12 mouse cellular contexts compared by ENCODE assay signal in the genomic region with DNA sequence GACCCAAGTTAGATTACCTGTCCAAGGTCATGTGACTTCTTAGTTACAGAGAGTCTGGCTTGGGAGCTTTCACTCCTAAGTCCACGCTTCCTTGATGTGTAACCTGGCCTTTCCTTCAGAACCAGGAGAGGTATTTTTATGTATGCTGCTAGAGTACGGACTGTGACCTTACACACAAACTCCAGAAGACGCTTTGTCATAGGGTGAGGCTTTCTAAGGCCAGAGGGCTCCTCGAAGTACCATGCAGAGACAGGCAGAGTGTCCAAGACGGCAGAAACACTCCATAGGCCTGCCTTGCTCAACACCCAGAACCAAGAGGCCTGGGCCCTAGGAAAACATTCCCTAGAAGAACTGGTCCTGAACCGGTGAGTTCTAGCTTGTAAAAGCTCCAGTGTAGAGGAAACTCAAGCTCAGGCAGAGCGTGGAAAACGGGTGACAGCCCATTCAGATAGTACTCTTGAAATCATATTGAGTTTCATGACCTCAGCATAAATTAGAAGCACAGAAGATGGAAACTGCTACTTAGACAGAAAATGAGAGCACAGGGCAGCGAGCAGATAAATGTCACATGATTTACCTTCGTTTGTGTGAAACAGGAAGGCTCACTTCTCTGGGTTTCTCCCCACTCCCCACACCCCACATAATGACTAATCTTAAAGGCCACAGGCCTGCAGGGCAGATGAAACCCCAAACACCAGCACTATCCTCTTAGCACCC.
A peak's percentile ranks its signal among the peaks of the same experiment; 100 is the strongest.
DNase-seq lines count a peak whose midpoint lies in the region; ATAC-seq lines count a peak whose summit lies in the region.
"Had no signal": no experiment of that assay in that cellular context is flagged by ENCODE, and none has a peak within 500 bp of the region (broad histone marks: within the 10 kb centered on the region; RNA-seq: fewer than 3 reads in every experiment).

No protein-coding gene starts in this region.

- no peaks in the 10 kb centered on the region for H3K9me3 ChIP-seq in kidney, embryonic 15.5 days (replicated peaks)
- no peaks in the 10 kb centered on the region for H3K9me3 ChIP-seq in forebrain, embryonic 14.5 days (replicated peaks; ENCODE audit: control insufficient read depth, low read length)
- H3K9me3 ChIP-seq: embryonic facial prominence, embryonic 15.5 days; heart, embryonic 15.5 days had no signal

- no peak overlapping the region for H3K4me2 ChIP-seq in kidney, embryonic 15.5 days
- no peak overlapping the region for H3K4me2 ChIP-seq in forebrain, embryonic 14.5 days (ENCODE audit: low read length)
- H3K4me2 ChIP-seq: embryonic facial prominence, embryonic 15.5 days; heart, embryonic 15.5 days had no signal

- no peaks in the 10 kb centered on the region for H3K36me3 ChIP-seq in kidney, embryonic 15.5 days
- no peaks in the 10 kb centered on the region for H3K36me3 ChIP-seq in splenic B cell, adult 2 months (ENCODE audit: control insufficient read depth, insufficient read depth, low read length, poor library complexity, severe bottlenecking)
- no peaks in the 10 kb centered on the region for H3K36me3 ChIP-seq in forebrain, embryonic 14.5 days (ENCODE audit: control insufficient read depth, insufficient read depth, low read length)
- H3K36me3 ChIP-seq: embryonic facial prominence, embryonic 15.5 days; heart, embryonic 15.5 days had no signal

- peaks cover 34% of the 10 kb centered on the region for H3K4me1 ChIP-seq in kidney, embryonic 15.5 days
- no peaks in the 10 kb centered on the region; the same call in 1 of the 2 replicates for H3K4me1 ChIP-seq in forebrain, embryonic 14.5 days (ENCODE audit: control insufficient read depth, insufficient read depth, low read length)

- DNase-seq in spleen, postnatal 36 days (ENCODE audit: low spot score in 2 of 2), result peak; percentile 40 to 64
- no peak for DNase-seq in spleen, adult 18-20 months
- peak; percentile 81 for DNase-seq in splenic B cell, adult 2 months (ENCODE audit: low read depth, low spot score)
- DNase-seq in adrenal gland, adult 18-20 months (ENCODE audit: low spot score in 2 of 2), result no peak
- DNase-seq in layer of hippocampus, adult 8-10 months (ENCODE audit: low spot score in 2 of 2), result no peak
- no peak for DNase-seq in forebrain, embryonic 14.5 days (ENCODE audit: low spot score)
- DNase-seq: adrenal gland, postnatal 36 days; cerebellum, adult 9-11 months had no signal

- peak; percentile 89 for ATAC-seq in activated CD4-positive, CD25-positive, alpha-beta regulatory T cell, adult 4 months
- ATAC-seq in kidney, embryonic 15.5 days (replicated peaks; ENCODE audit: low FRiP score), result peak; percentile 70
- ATAC-seq in forebrain, embryonic 14.5 days, result no peak

- H3K27me3 ChIP-seq in kidney, embryonic 15.5 days, result no peaks in the 10 kb centered on the region
- no peaks in the 10 kb centered on the region for H3K27me3 ChIP-seq in splenic B cell, adult 2 months (ENCODE audit: control insufficient read depth, insufficient read depth, low read length, poor library complexity, severe bottlenecking)
- H3K27me3 ChIP-seq in forebrain, embryonic 14.5 days (replicated peaks; ENCODE audit: control insufficient read depth, insufficient read depth, low read length), result no peaks in the 10 kb centered on the region
- H3K27me3 ChIP-seq: embryonic facial prominence, embryonic 15.5 days; heart, embryonic 15.5 days had no signal

- H3K9ac ChIP-seq in kidney, embryonic 15.5 days, result no peak overlapping the region
- H3K9ac ChIP-seq in forebrain, embryonic 14.5 days (ENCODE audit: low read length), result no peak overlapping the region
- H3K9ac ChIP-seq: embryonic facial prominence, embryonic 15.5 days; heart, embryonic 15.5 days had no signal

- no peak overlapping the region for H3K4me3 ChIP-seq in kidney, embryonic 15.5 days (replicated peaks)
- no peak overlapping the region for H3K4me3 ChIP-seq in forebrain, embryonic 14.5 days (ENCODE audit: low read depth, low read length)
- H3K4me3 ChIP-seq: embryonic facial prominence, embryonic 15.5 days; heart, embryonic 15.5 days had no signal

- WGBS in kidney, embryonic 15.5 days, result 42% methylated on average over 10 of the region's 10 CpGs
- WGBS in forebrain, embryonic 14.5 days, result 79% methylated on average over 10 of the region's 10 CpGs

- peak overlapping the region; percentile 60 for H3K27ac ChIP-seq in kidney, embryonic 15.5 days
- H3K27ac ChIP-seq in forebrain, embryonic 14.5 days (ENCODE audit: low read depth, low read length), result no peak overlapping the region
- H3K27ac ChIP-seq: embryonic facial prominence, embryonic 15.5 days; heart, embryonic 15.5 days had no signal

Comparison
In these comparisons a context has a peak if more than half of its experiments do, and no peak if none do; other contexts are left out.
1. DNase-seq: peak in spleen, postnatal 36 days (2 of 2) and splenic B cell, adult 2 months (single experiment); none in spleen, adult 18-20 months (0 of 2), adrenal gland, adult 18-20 months (0 of 2), layer of hippocampus, adult 8-10 months (0 of 2) and forebrain, embryonic 14.5 days (single experiment).